Mouse (Mus musculus) megakaryocyte progenitor cell, adult 5-6 weeks (primary cell): ENCODE measurements around the gene Nek8. TPM values are rescaled to one million over a fixed set of nuclear protein-coding genes. Genes with fewer than 3 reads are reported as not detected.
"Not testable (repeated sequence)": the region's sequence is repeated elsewhere in the genome, so short reads cannot be mapped to it uniquely, and the experiment has no call there.

Experiments used
- ATAC-seq: replicated peaks from 2 replicates; pipeline ENCODE4 v1.8.0; 2016; ENCODE audit warnings: mild to moderate bottlenecking, moderate TSS enrichment, inconsistent platforms; ENCODE audit not compliant: poor library complexity
- total RNA-seq, 2 experiments: library from RNA; stranded (forward) in 1 of 2; stranded (reverse) in 1 of 2; fragments of 157-497, 149-512 nt in 1 of 2; fragments of 200-1000 nt in 1 of 2; gene quantifications; 2 replicates each; pipeline versions ENCODE4 v1.2.3 to v1.2.4; 2015 to 2017

Gene Nek8
- 4.4 and 7.8 TPM in 2 replicates for total RNA-seq (2015)
- 3.4 and 6.0 TPM in 2 replicates for total RNA-seq (2017)

DNA sequence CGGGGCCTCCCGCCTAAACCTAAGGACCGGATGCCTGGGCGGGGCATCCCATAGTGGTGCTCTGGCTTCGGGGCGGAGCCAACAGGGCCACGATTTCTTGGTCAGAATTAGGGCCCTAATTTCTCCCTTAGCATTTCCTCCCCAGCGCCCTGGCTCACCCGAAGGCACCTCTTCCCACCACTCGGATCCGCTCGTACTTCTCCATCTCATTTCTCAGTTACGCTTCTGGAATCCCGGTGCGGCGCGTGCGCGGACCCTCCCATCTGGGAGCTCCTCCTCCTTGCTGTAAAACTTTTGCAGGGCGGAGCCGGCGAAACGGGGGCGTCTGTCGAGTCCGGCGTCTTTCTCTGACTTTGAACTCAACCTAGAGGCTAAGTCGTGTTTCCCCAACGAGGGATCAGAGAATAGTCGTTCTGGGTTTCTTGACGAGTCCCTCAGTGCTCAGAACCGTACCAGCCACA, at the start of gene Nek8, which contains the start of gene Tlcd1:
TSS of gene Nek8 (minus strand) at position 274 of the 461 bp plus-strand sequence.
TSS of gene Tlcd1 (plus strand) at position 310 of the 461 bp plus-strand sequence.
- ATAC-seq: peak; percentile 51

DNA sequence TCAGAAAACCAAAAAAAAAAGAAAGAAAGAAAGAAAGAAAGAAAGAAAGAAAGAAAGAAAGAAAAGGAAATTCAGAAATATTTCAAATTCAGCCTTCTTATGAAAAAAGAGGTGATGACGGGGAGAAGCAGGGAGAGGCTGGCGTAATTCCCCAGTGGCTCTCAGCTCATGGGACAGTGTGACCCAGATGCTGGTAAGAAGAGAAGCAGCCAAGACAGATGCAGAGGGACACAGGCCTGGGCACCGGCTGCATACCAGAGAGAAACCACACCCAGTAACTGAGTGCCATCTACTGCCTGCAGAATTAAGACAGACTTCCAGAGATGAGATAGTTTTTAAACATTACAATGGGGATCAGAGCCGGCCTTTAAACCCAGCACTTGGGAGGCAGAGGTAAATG, 47.1 kb upstream of the Nek8 start:
- no peak for ATAC-seq

DNA sequence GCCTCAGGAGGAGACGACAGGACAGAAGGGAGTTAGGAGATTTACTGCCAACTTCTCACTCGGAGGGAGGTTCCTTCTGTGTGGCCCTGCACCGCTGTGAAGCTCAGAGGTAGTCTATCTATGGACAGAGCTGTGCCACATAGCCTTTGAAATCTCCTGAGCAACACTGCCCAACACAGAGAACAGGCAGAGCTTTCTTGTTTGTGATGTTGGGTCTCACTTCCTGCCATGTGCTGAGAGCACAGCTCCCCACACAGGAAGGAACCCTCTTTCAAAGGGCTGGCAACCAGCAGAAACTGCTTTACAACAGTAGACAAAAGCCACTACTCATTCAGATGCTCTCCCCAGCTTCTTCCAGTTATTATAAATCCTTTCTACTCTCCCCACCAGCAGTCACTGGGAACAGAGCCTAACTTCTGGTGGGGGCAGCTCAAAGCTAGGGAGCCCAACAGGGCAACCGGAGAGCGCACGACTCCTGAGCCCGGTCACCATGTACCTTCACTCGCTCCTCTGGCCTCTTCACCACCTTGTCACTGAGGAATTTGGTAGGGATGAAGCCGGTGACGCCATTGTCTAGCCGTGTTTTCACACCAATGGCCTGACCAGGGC, 39.3 kb upstream of the Nek8 start:
- no peak for ATAC-seq

DNA sequence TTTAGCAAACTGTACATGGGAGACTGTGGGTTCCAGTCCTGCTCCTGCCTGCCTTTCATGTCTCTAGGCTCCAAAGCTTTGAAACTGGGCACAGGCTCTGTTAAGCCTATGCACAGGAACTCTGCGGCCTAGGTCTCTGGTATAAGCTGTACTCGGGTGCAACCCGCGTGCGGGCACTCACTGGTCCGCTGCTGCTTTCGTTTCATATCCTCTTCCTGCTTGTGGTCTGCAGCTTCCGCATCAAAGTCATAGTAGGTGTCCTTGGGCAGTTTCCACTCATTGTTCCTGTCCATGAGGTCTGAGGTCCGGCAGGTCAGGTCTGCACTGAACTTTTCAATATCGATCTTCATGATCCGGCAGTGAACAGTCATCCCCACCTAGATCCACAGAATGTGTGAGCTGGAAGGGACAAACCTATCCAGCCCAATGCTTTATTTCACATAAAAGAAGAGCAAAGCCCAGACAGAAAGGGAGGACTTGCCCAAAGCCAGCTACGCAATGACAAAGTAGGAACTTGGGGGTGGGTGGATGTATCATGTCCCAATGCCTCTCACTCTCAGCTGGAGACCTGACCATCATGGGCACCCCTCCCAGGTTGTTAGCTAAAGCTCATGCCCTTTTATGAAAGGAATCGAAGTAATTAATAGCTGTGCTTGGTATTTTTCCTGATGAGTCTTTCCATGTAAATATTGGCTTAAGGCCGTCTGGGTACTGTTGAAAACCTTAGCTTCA, 36.8 kb upstream of the Nek8 start:
- ATAC-seq: peak; percentile 86

DNA sequence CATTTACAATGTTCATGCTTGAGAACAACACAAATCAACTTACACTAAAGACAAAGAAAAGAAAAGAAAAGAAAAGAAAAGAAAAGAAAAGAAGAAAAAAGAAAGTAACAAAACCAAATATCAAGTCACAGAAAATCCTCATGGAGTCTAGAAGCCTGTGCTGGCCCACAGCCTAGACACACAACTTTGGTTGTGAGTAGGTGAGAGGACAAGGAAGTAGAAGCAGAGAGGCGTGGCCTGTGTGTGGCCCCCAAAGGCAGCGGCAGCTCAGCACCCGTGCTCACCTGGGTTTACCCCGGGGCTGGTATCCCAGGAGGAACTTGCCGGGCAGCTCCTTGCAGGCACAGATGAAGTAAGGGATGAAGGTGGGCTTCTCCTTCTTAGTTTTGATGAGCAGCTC, 35.0 kb upstream of the Nek8 start:
- ATAC-seq: no peak

DNA sequence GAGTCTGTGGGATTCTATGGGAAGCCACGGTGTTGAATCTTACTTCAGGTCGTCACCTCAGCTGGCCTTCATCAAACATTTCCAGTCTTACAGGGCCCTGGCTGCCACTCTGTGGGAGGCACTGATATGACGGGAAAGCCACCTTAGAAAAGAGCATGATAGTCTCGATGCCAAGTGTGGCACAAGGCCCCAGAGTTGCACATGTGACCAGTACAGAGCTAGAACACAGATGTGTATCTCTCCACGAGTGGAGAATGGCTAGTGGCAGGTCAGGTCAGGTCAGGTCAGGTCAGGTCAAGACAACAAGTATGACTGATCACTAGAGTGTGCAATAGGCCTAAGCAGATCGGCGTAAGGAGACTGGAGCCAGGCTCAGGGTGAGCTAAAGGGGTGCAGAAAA, 34.1 kb upstream of the Nek8 start:
- no peak for ATAC-seq

DNA sequence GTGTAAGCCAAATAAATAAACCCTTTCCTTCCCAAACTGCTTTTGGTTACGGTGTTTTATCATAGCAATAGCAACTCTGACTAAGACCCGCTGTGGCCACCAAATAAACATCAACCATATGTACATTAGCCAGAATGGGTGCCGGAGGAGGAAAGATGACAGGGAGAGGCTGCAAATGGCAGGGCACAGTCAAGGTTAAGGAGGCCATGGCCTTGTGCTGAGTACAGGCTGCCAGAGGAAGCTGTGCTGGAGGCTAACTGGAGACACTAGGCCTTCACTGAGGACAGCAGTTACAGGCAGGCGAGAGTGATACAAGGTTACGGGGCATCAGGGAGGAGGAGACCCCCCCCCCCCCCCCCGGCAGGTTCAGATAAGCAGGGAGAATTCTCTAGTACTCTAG, 33.4 kb upstream of the Nek8 start:
- ATAC-seq: no peak

DNA sequence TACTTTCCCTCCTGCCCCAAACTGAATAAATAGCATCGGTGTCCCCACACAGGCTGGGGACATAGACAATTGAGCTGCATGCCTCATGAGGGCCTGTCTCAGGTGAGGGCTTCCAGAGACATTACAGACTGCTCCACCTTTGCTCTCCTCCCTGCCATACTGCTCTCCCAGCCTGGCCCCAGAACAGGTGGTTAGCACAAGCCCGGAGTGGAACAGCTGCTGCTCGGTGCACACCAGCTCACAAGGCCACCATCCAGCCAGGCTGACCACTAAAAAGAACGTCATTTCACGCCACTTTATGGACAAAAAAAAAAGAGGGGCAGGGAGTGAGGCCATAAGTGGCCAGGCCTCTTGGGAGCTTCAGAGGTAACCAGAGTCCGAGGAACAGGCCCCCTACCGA, 30.7 kb upstream of the Nek8 start:
- no peak for ATAC-seq

DNA sequence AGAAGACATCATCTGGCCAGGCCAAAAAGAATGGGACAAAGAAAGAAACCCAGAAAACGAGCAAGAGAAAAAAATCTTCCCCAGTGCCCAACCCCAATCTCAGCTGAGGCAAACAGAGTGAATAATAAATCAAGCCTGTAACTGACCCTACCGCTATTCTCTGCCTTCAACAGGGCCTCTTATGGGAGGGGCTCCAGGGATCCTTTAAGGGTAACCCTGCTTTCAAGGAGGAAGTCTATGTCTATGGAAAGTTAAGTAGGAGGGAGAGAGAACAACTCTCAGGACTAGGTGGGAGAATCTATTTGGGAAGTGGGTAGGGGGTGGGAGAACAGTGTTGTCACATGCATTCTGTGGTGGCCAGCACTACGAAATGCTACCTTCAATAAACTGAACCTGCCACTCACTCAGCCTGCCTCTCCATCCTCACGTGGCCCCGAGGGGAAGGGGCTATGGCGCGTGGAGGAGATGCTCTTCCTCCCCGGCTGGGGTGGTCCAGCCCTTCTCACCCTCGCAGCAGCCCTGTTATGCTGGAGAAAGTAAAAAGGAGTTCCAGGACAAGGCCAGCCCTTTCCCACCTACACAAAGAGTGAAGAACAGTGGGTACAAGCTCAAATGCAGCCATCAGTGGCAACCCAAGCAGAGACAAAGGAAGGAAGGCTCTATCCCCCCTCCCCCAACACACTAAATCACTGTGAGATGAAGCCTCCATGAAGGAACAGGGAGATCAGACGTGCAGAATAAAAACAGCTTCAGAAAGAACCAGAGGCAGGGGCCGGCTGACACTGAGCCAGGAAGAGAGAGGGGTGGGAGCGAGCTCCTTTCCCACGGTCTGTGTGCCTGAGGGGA, 29.1 kb upstream of the Nek8 start:
- ATAC-seq: no peak

DNA sequence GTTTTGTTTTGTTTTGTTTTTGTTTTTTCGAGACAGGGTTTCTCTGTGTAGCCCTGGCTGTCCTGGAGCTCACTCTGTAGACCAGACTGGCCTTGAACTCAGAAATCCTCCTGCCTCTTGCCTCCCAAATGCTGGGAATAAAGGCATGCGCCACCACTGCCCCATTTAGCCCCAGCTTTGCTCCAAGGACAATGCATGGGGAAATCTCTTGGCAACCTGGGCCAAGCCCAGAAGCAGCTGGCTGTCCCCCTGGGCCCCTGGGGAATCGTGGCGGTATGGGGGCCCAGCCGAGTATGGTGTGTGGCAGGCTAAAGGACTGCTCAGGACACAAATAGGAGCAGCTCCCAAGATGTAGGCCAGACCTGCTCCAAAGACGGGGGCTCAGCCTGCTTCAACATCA, 27.8 kb upstream of the Nek8 start:
- ATAC-seq: no peak

DNA sequence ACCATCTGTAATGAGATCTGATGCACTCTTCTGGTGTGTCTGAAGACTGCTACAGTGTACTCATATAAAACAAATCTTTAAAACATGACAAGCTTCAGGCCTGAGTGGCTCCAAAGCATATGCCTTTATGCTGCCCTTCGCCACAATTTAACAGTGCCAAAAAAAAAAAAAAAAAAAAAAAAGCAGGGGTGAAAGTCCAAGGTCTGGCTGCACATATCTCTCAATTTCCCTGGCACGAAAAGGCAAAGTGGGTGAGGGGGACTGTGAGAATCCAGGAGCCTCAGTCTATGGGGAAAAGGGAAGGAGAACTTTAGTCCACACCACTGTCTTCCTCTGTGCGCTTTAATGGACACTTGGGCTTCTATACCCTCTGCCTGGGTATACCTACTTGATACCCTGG, 25.9 kb upstream of the Nek8 start:
- no peak for ATAC-seq

DNA sequence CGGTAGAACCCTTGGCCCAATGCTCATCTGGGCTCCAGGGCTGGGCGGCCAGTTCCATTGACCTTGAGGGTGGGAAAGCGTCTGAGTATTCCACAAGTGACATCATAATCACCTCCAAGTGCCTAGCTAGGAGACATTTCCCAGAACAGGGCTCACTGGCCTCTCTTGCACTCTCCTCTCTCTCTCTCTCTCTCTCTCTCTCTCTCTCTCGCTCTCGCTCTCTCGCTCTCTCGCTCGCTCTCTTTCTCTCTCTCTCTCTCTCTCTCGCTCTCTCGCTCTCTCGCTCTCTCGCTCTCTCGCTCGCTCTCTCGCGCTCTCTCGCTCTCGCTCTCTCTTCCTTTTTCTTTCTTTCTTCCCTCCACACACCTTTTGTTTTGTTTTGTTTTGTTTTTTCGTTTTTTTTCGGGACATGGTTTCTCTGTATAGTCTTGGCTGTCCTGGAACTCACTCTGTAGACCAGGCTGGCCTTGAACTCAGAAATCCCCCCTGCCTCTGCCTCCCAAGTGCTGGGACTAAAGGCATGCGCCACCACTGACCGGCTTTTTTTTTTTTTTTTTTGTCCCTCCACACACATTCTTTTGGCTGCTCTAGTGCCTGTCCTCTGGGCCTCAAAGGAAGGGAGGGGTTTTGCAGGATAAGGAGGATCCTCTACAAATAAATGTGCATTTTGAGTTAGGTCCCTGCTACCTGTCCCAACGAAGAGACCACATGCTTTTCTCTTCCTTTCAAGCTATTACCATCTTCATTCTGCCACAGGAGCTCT, 18.8 kb upstream of the Nek8 start:
- no peak for ATAC-seq

DNA sequence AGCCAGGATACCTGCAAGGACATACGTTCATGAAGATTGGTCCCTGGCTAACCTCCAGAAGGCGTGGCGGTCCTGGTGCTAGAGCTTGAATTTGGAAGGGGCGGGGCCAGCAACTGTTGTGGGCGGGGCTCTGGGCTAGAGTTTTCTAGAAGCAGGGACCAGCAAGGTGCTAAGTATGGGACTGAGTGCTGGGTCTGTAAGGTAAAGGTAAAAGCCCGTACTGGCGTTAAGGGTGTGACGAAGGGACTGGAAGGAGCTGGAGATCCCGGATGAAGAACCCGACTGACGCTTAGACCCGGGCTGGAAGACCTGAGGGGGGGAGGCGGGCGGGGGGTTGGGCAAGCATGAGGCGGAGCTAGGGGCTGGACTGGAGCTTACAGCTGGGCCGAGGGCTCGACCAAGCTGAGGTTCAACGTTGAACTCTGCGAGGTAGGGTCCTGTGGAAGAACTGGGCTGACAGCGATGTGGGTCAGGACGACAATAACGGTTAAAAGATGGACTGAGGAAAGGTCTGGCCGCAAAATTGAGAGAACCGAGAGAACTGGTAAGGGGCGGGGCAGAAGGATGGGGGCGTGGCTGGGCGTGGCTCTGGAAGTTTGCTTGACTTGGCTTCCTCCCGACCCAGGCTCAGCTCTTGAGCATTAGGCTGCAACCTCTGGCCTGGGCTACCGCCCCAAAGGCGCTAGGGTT, 18.1 kb upstream of the Nek8 start:
- peak; percentile 96 for ATAC-seq

DNA sequence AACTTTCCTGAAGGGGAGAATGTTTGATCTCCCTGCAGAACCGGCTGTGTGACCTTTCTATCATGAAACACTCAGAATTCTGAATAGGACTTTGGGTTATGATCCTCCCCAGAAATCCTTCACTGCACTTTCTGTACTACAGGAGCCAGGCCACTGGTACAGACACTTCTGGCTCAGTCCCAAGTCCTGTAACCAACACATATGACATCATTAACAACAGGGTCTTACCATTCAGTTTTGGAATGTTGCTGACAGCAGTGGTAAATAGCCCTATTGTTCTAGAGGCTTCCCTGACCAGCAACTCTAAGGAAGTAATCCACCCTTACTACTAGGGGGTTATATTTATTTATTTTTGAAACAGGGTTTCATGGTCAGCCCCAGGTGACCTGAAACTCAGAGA, 16.6 kb upstream of the Nek8 start, which contains the start of gene Proca1:
TSS of gene Proca1 (plus strand) at position 280 of the 400 bp plus-strand sequence.
- no peak for ATAC-seq

DNA sequence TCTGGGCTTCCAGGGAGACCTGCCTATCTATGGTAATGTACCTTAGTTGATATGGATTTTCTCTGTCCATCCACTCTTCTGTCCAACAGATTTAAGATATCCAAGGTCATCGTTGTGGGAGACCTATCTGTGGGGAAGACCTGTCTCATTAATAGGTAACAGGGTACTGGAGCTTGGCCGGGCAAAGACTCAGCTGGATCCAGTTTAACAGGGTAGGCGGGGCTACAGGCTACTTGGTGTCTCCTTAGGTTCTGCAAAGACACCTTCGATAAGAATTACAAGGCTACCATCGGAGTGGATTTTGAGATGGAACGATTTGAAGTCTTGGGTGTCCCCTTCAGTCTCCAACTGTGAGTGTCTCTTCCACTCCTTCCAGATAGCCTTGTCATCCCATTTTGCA, 13.6 kb upstream of the Nek8 start:
- no peak for ATAC-seq

DNA sequence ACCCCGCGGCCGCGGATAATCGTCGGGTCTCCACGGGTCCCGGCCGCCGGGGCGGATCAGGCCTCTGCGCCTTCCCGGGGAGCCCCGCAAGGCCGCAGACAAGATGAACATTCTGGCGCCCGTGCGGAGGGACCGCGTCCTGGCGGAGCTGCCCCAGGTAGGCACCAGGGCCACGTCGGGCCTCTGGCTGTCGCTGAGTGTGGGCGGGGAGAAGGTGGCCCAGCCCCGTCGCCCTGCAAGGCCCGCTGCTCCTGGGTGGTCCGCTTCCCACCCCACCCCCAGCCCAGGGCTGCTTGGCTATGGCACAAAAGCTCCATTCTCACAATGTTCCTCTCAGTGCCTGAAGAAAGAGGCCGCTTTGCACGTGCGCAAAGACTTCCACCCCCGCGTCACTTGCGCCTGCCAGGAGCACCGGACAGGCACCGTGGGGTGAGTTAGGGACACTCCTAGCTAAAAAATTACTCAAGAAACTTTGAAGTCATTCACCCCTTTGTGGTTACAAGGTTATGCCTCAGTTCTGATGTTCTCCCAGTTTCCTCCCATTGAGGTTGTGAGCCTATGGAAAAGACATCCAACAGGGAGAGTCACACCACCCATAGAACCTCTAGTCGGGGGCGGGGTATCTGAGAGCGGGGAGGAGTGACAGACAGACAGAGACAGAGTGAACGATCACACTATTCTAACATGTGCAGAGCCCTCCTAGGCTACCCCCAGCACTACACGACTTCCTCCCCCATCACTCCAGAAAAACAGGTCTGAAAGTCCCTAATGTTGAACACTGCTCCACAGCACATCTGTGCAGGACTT, 13.0 kb upstream of the Nek8 start:
- ATAC-seq: no peak

DNA sequence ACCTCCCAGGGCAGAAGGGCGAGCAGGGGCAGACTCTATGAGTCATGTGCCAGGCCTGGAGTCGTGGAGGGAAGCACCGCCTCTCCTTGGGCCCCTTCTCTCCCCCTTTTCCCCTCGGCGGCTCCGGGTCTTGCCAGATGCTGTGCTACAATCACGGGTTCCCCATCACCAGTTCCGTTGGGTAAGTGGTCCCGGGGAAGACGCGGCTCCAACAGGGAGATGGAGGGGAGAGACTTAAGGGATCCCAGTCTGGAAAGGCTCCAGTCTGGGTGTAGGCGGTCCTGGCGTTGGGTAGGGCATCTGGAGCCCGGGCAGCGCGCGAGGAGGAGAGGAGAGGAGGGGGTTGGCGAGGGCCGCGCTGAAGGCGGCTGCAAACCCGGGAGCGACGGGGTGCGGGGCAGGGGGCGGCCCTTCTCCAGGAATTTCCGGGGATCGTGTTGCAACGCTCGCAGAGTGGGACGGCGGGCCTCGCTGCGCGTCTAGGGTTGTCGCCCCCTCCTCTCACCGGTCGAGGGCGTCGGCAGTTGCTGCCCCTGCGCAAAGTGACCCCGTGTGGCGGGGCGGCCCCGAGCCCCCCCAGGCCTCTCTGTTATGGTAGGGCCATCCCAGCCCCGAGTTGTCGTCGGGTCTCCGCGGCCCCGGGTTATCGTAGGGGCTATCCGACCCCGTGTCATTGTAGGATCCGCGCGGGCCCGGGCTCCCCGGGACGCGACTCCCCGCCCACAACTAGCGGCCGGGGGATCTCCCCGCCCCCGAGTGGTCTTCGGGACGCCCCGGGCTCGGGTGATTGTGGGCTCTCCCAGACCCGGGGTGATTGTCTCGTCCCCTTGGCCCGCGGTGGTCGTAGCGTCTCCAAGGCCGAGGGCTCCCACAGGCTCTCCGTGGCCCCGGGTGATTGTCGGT, 12.1 kb upstream of the Nek8 start, which contains the start of gene Rab34:
TSS of gene Rab34 (plus strand) at position 100 of the 903 bp plus-strand sequence.
- 0 out of 2 replicates have a peak, but pooled peaks have one; percentile 27 for ATAC-seq

DNA sequence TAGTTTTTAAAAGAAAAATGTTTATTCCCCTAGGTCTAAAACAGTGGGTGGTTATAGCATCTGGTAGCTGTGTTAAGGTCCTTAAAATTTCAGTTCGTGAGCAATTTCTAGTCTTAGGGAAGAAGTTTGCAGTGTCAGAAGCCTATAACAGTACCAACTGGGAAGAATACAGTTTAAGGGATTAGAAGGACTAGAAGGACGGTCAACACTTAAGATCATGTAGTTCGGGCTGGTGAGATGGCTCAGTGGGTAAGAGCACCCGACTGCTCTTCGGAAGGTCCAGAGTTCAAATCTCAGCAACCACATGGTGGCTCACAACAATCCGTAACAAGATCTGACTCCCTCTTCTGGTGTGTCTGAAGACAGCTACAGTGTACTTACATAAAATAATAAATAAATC, 8.2 kb upstream of the Nek8 start:
- not testable (repeated sequence) for ATAC-seq
